25 mouse cellular contexts compared by ENCODE assay signal in genomic region chr8:102612146-102612545, GRCm38 (mm10).
"Had no signal": no experiment of that assay in that cellular context is flagged by ENCODE, and none has a peak within 500 bp of the region (broad histone marks: within the 10 kb centered on the region; RNA-seq: fewer than 3 reads in every experiment).

No protein-coding gene starts in this region.

- H3K27ac ChIP-seq: gastrocnemius, adult 2 months; heart, embryonic 10.5 days; hindbrain, embryonic 10.5 days; hindbrain, embryonic 13.5 days; intestine, embryonic 15.5 days; kidney, postnatal 0 days; left cerebral cortex, adult 2 months; limb, embryonic 13.5 days; limb, embryonic 15.5 days; liver, embryonic 12.5 days; liver, embryonic 14.5 days had no signal

- ATAC-seq: inflammation-experienced regulatory T-cells, adult 6 months; intestine, embryonic 15.5 days; intestine, postnatal 0 days; liver, embryonic 12.5 days had no signal

- H3K9ac ChIP-seq: heart, embryonic 12.5 days; hindbrain, embryonic 13.5 days; intestine, embryonic 15.5 days; limb, embryonic 13.5 days; limb, embryonic 15.5 days; liver, embryonic 12.5 days; liver, embryonic 14.5 days had no signal

- H3K4me2 ChIP-seq: heart, embryonic 12.5 days; hindbrain, embryonic 13.5 days; intestine, embryonic 15.5 days; limb, embryonic 13.5 days; limb, embryonic 15.5 days; liver, embryonic 12.5 days had no signal

- H3K9me3 ChIP-seq: heart, embryonic 10.5 days; hindbrain, embryonic 10.5 days; hindbrain, embryonic 13.5 days; intestine, embryonic 15.5 days; limb, embryonic 13.5 days; limb, embryonic 15.5 days; liver, embryonic 12.5 days had no signal

- H3K36me3 ChIP-seq: heart, embryonic 10.5 days; heart, embryonic 12.5 days; hindbrain, embryonic 10.5 days; hindbrain, embryonic 13.5 days; intestine, embryonic 15.5 days; limb, embryonic 13.5 days; limb, embryonic 15.5 days; liver, embryonic 12.5 days had no signal

- H3K4me3 ChIP-seq: gastrocnemius, adult 2 months; heart, embryonic 10.5 days; heart, embryonic 12.5 days; hindbrain, embryonic 10.5 days; hindbrain, embryonic 13.5 days; intestine, embryonic 15.5 days; left cerebral cortex, adult 2 months; limb, embryonic 13.5 days; limb, embryonic 15.5 days; liver, embryonic 12.5 days had no signal

- DNase-seq: gastrocnemius, adult 2 months; gastrocnemius, postnatal 10 days; gastrocnemius, postnatal 25 days; heart, adult 18-20 months; heart, postnatal 10 days; heart, postnatal 4 days; kidney, adult 18-20 months; kidney, adult 8-10 months; kidney, postnatal 14 days; kidney, postnatal 36 days; layer of hippocampus, adult 9-11 months; layer of hippocampus, postnatal 36 days had no signal

- H3K27me3 ChIP-seq: heart, embryonic 12.5 days; hindbrain, embryonic 13.5 days; intestine, embryonic 15.5 days; limb, embryonic 13.5 days; limb, embryonic 15.5 days; liver, embryonic 12.5 days had no signal

- H3K4me1 ChIP-seq: heart, embryonic 10.5 days; heart, embryonic 12.5 days; hindbrain, embryonic 10.5 days; hindbrain, embryonic 13.5 days; intestine, embryonic 15.5 days; limb, embryonic 13.5 days; limb, embryonic 15.5 days; liver, embryonic 12.5 days had no signal
